Mouse (Mus musculus): ENCODE results near the gene Lsm12.

GRCm38 (mm10) chr11:102137625-102138446 is 47.3 kb downstream of the Lsm12 start:
- TF ChIP-seq CTCF (IDR thresholded peaks at IDR 0.05; ENCODE audit: low read depth): no peak; the same call in 1 of the 2 replicates
- TF ChIP-seq EP300 (IDR thresholded peaks at IDR 0.05; ENCODE audit: low read depth): no peak

All from liver, embryonic 14.5 days (tissue).